In the genomic region with DNA sequence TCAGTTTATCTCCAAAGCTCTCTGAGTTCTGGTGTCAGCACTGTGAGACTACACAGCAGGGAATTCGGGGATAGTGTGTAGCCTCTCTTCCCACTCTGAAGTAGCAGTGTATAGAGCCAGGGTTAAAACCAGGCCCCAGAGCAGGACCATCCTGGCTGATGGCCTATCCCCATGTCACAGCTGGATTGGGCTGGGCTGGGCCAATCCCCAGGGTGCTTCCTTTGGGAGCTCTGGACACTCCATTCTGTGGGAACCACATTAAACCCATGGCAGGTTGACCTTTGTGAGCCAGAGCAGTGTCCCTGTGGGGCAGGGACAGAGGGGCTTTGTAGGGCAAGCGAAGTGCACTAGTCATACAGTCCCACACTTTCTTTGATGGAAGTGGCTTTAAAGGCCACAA, we compare ENCODE assay signal across 28 mouse cellular contexts. TPM values are rescaled to one million over a fixed set of nuclear protein-coding genes. Genes with fewer than 3 reads are reported as not detected.
DNase-seq lines count a peak whose midpoint lies in the region; ATAC-seq and TF ChIP-seq lines count a peak whose summit lies in the region.
"Had no signal": no experiment of that assay in that cellular context is flagged by ENCODE, and none has a peak within 500 bp of the region (broad histone marks: within the 10 kb centered on the region; RNA-seq: fewer than 3 reads in every experiment).

No protein-coding gene starts in this region.

- H3K9ac ChIP-seq in kidney, postnatal 0 days (ENCODE audit: low read depth, low read length) = no peak overlapping the region
- peak overlapping the region; percentile 72 for H3K9ac ChIP-seq in intestine, embryonic 16.5 days (ENCODE audit: low read depth, low read length)
- 0 out of 2 replicates have a peak overlapping the region, but pooled peaks have one; percentile 76 for H3K9ac ChIP-seq in stomach, embryonic 16.5 days (ENCODE audit: low read length)
- H3K9ac ChIP-seq: neural tube, embryonic 12.5 days had no signal

- 89% methylated on average over 2 of the region's 2 CpGs for WGBS in kidney, postnatal 0 days
- 71% methylated on average over 2 of the region's 2 CpGs for whole genome bisulfite sequencing in intestine, embryonic 16.5 days
- WGBS in stomach, embryonic 16.5 days = 81% methylated on average over 2 of the region's 2 CpGs

- no peak overlapping the region for H3K4me3 ChIP-seq in kidney, postnatal 0 days (replicated peaks; ENCODE audit: low read depth, low read length)
- H3K4me3 ChIP-seq in intestine, embryonic 16.5 days (ENCODE audit: low read length) = peak overlapping the region; percentile 55
- H3K4me3 ChIP-seq in stomach, embryonic 16.5 days (replicated peaks; ENCODE audit: low read length) = peak overlapping the region; percentile 59
- H3K4me3 ChIP-seq: layer of hippocampus, adult 2 months; midbrain, embryonic 10.5 days; neural tube, embryonic 12.5 days had no signal

- peak overlapping the region; percentile 76 for H3K4me2 ChIP-seq in kidney, postnatal 0 days (ENCODE audit: low read length)
- peak overlapping the region; percentile 64 for H3K4me2 ChIP-seq in intestine, embryonic 16.5 days (ENCODE audit: low read depth, low read length)
- peak overlapping the region; percentile 68 for H3K4me2 ChIP-seq in stomach, embryonic 16.5 days (ENCODE audit: low read depth, low read length)

- intact Hi-C loops in heart, postnatal 25 days (cut with DNase I) = no loop called here
- intact Hi-C loops in left cerebral cortex, postnatal 14 days (cut with DNase I) = no loop called here

- H3K27ac ChIP-seq in kidney, postnatal 0 days = no peak overlapping the region
- peak overlapping the region; percentile 47 for H3K27ac ChIP-seq in intestine, embryonic 16.5 days (ENCODE audit: low read length)
- no peak overlapping the region for H3K27ac ChIP-seq in stomach, embryonic 16.5 days (ENCODE audit: low read length)
- H3K27ac ChIP-seq: heart, embryonic 13.5 days; layer of hippocampus, adult 2 months; midbrain, embryonic 10.5 days; neural tube, embryonic 12.5 days had no signal

- H3K9me3 ChIP-seq in kidney, postnatal 0 days (replicated peaks; ENCODE audit: low read length) = no peaks in the 10 kb centered on the region
- H3K9me3 ChIP-seq in intestine, embryonic 16.5 days (ENCODE audit: control insufficient read depth, low read length) = no peaks in the 10 kb centered on the region
- no peaks in the 10 kb centered on the region for H3K9me3 ChIP-seq in stomach, embryonic 16.5 days (replicated peaks; ENCODE audit: control insufficient read depth, low read length)
- H3K9me3 ChIP-seq: G1E; heart, embryonic 13.5 days; midbrain, embryonic 10.5 days; neural tube, embryonic 12.5 days had no signal

- H3K36me3 ChIP-seq in kidney, postnatal 0 days (ENCODE audit: insufficient read depth, low read length) = no peaks in the 10 kb centered on the region
- H3K36me3 ChIP-seq in intestine, embryonic 16.5 days (ENCODE audit: control insufficient read depth, insufficient read depth, low read length) = no peaks in the 10 kb centered on the region
- no peaks in the 10 kb centered on the region for H3K36me3 ChIP-seq in stomach, embryonic 16.5 days (ENCODE audit: control insufficient read depth, insufficient read depth, low read length)
- H3K36me3 ChIP-seq: G1E; midbrain, embryonic 10.5 days; neural tube, embryonic 12.5 days had no signal

- no peak for ATAC-seq in kidney, postnatal 0 days (replicated peaks; ENCODE audit: low FRiP score, low read depth)
- no peak for ATAC-seq in intestine, embryonic 16.5 days
- no peak for ATAC-seq in stomach, embryonic 16.5 days (ENCODE audit: insufficient read depth, low FRiP score)
- ATAC-seq in monocyte, adult 5-6 weeks (replicated peaks; ENCODE audit: insufficient number of reproducible peaks, low FRiP score, low TSS enrichment, poor library complexity, severe bottlenecking) = no peak
- ATAC-seq: activated CD4-positive, CD25-positive, alpha-beta regulatory T cell, adult 4 months; forebrain, embryonic 14.5 days; hindbrain, embryonic 16.5 days had no signal

- H3K27me3 ChIP-seq in kidney, postnatal 0 days (ENCODE audit: insufficient read depth, low read length) = no peaks in the 10 kb centered on the region
- H3K27me3 ChIP-seq in intestine, embryonic 16.5 days (replicated peaks; ENCODE audit: control insufficient read depth, insufficient read depth, low read length) = no peaks in the 10 kb centered on the region
- H3K27me3 ChIP-seq in stomach, embryonic 16.5 days (ENCODE audit: control insufficient read depth, insufficient read depth, low read length) = no peaks in the 10 kb centered on the region

- peak; percentile 94 for DNase-seq in heart, adult 11 months
- no peak for DNase-seq in heart, postnatal 25 days (ENCODE audit: low spot score)
- DNase-seq in kidney, postnatal 0 days (ENCODE audit: low spot score) = no peak
- no peak for DNase-seq in kidney, postnatal 36 days
- no peak for DNase-seq in left cerebral cortex, postnatal 14 days (ENCODE audit: low spot score in 2 of 2)
- DNase-seq: adrenal gland, postnatal 14 days; cerebellum, adult 18-20 months; cerebellum, postnatal 36 days; gastrocnemius, postnatal 36 days; kidney, adult 2 months; lung, adult 2 months; lung, postnatal 36 days; right cerebral cortex, adult 18-20 months; thymus, adult 2 months had no signal

- H3K4me1 ChIP-seq in kidney, postnatal 0 days (replicated peaks; ENCODE audit: insufficient read depth, low read length) = peaks cover 21% of the 10 kb centered on the region; the same call in 1 of the 2 replicates
- peaks cover 7% of the 10 kb centered on the region; the same call in 1 of the 2 replicates for H3K4me1 ChIP-seq in intestine, embryonic 16.5 days (ENCODE audit: control insufficient read depth, insufficient read depth, low read length)
- 0 out of 2 replicates have a peak, but pooled peaks cover 11% of the 10 kb centered on the region for H3K4me1 ChIP-seq in stomach, embryonic 16.5 days (ENCODE audit: control insufficient read depth, insufficient read depth, low read length)

- TF ChIP-seq CTCF in kidney, postnatal 0 days (IDR thresholded peaks at IDR 0.05; ENCODE audit: low read depth) = no peak

RNA-seq across cellular contexts. Expression of a gene that starts 14.5 kb away (rescaled TPM):
- total RNA-seq in heart, postnatal 25 days (2021) = 10 to 100 TPM; 13.7 to 17.4 TPM
- 265 and 334 TPM in 2 replicates for polyA plus RNA-seq in kidney, postnatal 0 days (2015; fragmentation: Nextera tagmentation; extraction: Ambion mirVana)
- polyA plus RNA-seq in intestine, embryonic 16.5 days (2015; fragmentation: Nextera tagmentation; extraction: Ambion mirVana) = 248 and 311 TPM in 2 replicates
- polyA plus RNA-seq in stomach, embryonic 16.5 days (2015; fragmentation: Nextera tagmentation; extraction: Ambion mirVana) = 54.7 and 59.3 TPM in 2 replicates
- total RNA-seq in monocyte, adult 5-6 weeks (2017) = 0.68 to 0.75 TPM in 2 of 3 replicates, not detected in the other
- total RNA-seq in left cerebral cortex, postnatal 14 days (2021) = 1 to 10 TPM; 8.0 to 9.2 TPM
- polyA plus RNA-seq: activated CD4-positive, CD25-positive, alpha-beta regulatory T cell, adult 4 months; G1E had no signal

RNA-seq across cellular contexts. Expression of a gene that starts 35.8 kb away (rescaled TPM):
- total RNA-seq in heart, postnatal 25 days (2021) = under 1 TPM in 1 of 2 experiments, not detected in 1; 0.17 TPM
- 0.45 and 0.48 TPM in 2 replicates for polyA plus RNA-seq in kidney, postnatal 0 days (2015; fragmentation: Nextera tagmentation; extraction: Ambion mirVana)
- 2.6 and 3.1 TPM in 2 replicates for polyA plus RNA-seq in intestine, embryonic 16.5 days (2015; fragmentation: Nextera tagmentation; extraction: Ambion mirVana)
- 1.3 TPM in 2 replicates for polyA plus RNA-seq in stomach, embryonic 16.5 days (2015; fragmentation: Nextera tagmentation; extraction: Ambion mirVana)
- not detected in 3 replicates for total RNA-seq in monocyte, adult 5-6 weeks (2017)
- 1 to 10 TPM; 1.3 to 1.8 TPM for total RNA-seq in left cerebral cortex, postnatal 14 days (2021)
- total RNA-seq: G1E; gastrocnemius, postnatal 36 days; hematopoietic stem cell, adult 5-6 weeks had no signal
- polyA plus RNA-seq: activated CD4-positive, CD25-positive, alpha-beta regulatory T cell, adult 4 months; G1E had no signal

RNA-seq across cellular contexts. Expression of a gene that starts 52.8 kb away (rescaled TPM):
- not detected for total RNA-seq in heart, postnatal 25 days (2021)
- 0.09 TPM in 1 of 2 replicates, not detected in the other for polyA plus RNA-seq in kidney, postnatal 0 days (2015; fragmentation: Nextera tagmentation; extraction: Ambion mirVana)
- polyA plus RNA-seq in intestine, embryonic 16.5 days (2015; fragmentation: Nextera tagmentation; extraction: Ambion mirVana) = 0.28 TPM in 1 of 2 replicates, not detected in the other
- polyA plus RNA-seq in stomach, embryonic 16.5 days (2015; fragmentation: Nextera tagmentation; extraction: Ambion mirVana) = 0.17 TPM in 1 of 2 replicates, not detected in the other
- total RNA-seq in monocyte, adult 5-6 weeks (2017) = not detected in 3 replicates
- under 1 TPM; 0.37 to 0.78 TPM for total RNA-seq in left cerebral cortex, postnatal 14 days (2021)
- total RNA-seq: adrenal gland, postnatal 14 days; G1E; gastrocnemius, postnatal 36 days; hematopoietic stem cell, adult 5-6 weeks; left cerebral cortex, postnatal 36 days had no signal
- polyA plus RNA-seq: activated CD4-positive, CD25-positive, alpha-beta regulatory T cell, adult 4 months; forebrain, embryonic 14.5 days; G1E; kidney, adult 2 months; liver, embryonic 11.5 days; neural tube, embryonic 12.5 days had no signal
